Mouse (Mus musculus) lung, adult 2 months (tissue): Measurements from ENCODE around the gene Olfr54.

Experiments
- CTCF ChIP-seq: fragments of 200-500 bp; IDR thresholded peaks from 2 replicates; pipeline ENCODE4 v1.5.1; 2011; ENCODE audit warnings: mild to moderate bottlenecking, low read length, control low read depth; ENCODE audit not compliant: insufficient read depth
- POLR2A ChIP-seq: fragments of 200-500 bp; IDR thresholded peaks from 2 replicates; pipeline ENCODE4 v1.6.1; 2011; ENCODE audit warnings: low read depth, mild to moderate bottlenecking, control low read depth, low read length, borderline replicate concordance; ENCODE audit errors: extremely low read depth

DNA sequence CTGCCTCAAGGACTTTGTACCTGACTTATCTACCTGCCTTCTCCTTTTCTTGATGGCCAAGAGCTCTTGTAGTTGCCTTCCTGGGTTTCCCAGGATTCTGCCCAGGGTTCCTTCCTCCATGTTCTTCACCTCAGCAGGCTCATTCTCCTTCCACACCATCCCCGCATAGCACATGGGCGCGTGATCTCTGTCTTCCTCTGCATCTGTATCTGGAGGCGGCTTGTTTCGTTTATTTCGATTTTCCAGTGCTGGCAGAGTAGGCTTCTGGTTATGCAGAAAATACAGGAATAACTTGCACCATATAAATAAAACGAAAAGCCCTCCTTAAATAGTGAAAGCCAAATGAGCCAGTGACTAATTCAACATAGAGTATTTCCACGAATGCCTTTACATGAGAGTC lies 49.8 kb downstream of the Olfr54 start:
- TF ChIP-seq CTCF (no peak), POLR2A (no peak)
